Mouse (Mus musculus): Measurements from ENCODE around the gene Ifi27l2b. TPM values are rescaled to one million over a fixed set of nuclear protein-coding genes. Genes with fewer than 3 reads are reported as not detected.

The Ifi27l2b gene
- polyA plus RNA-seq, 1 experiment: 0.19 TPM

DNA sequence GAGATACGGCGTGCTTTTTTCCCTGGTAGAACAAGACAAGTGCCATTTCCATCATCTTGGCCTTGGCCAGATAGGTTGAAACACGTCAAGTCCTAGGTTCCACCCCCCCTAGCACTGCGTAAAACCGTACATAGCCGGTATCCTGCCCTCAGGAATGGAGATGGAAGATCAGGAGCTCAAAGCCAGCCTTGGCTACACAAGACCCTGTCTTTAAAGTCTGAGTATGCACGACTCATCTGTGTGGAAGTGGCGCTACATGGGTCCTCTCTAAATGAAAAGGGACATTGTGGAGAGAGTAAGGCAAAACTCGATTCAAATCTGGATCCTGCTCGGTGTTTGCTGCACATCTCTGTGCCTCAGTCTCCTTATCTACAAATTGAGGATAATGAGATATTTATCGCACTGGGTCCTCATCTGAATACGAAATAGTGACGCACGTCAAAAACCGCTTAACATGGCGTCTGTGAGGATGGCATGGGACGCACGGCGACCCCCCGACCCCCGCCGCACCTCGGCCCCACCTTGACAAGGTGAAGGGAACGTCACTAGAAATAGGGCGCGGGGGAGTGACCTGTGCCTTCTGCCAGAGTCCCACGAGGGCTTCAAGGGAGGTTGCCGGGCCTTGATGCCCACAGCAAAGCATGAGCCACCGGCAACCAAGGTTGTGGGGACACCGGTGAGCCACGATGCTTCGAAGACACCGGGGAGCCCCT, 31.9 kb downstream of the Ifi27l2b start:
- H3K4me1 ChIP-seq (ENCODE audit: control insufficient read depth, insufficient read depth, low read length): peaks cover 10% of the 10 kb centered on the region
- peak overlapping the region; percentile 85 for H3K4me3 ChIP-seq (ENCODE audit: insufficient read depth, low read depth, low read length)
- no peak for DNase-seq
- 7% methylated on average over 33 of the region's 33 CpGs for WGBS
- TF ChIP-seq CTCF (conservative IDR thresholded peaks at IDR 0.05; ENCODE audit: insufficient read depth, insufficient read length, low read depth, low read length) (no peak), POLR2A (IDR thresholded peaks at IDR 0.05; ENCODE audit: low read depth, low read length) (no peak)
- no peaks in the 10 kb centered on the region; the same call in 1 of the 2 replicates for H3K36me3 ChIP-seq (ENCODE audit: control insufficient read depth, insufficient read depth, low read length)
- H3K27ac ChIP-seq (ENCODE audit: insufficient read depth, low read depth, low read length): peak overlapping the region; percentile 19; the same call in 1 of the 2 replicates
- H3K27me3 ChIP-seq (replicated peaks; ENCODE audit: control insufficient read depth, insufficient read depth, low read length): no peaks in the 10 kb centered on the region

DNA sequence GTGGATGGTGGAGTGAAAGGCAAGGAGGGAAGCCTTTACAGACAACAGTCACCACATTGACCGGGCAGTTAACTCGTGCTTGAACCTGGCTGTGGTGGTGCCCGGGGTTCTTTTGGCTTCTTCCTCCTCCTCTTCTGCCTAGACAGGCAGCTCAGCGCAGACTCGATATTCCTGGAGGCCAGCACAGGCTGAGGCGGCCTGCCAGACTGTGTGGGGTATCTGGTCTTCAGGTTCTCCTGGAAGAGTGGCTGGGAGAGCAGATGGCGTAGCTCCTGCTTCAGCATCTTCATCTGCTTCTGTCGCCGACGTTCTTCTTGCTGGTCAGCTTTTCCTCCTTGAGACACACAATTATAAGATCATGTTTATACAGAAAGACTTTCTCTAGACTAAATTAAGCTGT, 48.9 kb downstream of the Ifi27l2b start:
- Histone ChIP-seq H3K27me3 (replicated peaks; ENCODE audit: control insufficient read depth, insufficient read depth, low read length) (no peaks in the 10 kb centered on the region), H3K4me3 (ENCODE audit: insufficient read depth, low read depth, low read length) (no peak overlapping the region), H3K4me1 (ENCODE audit: control insufficient read depth, insufficient read depth, low read length) (no peaks in the 10 kb centered on the region), H3K27ac (ENCODE audit: insufficient read depth, low read depth, low read length) (no peak overlapping the region), H3K36me3 (ENCODE audit: control insufficient read depth, insufficient read depth, low read length) (0 out of 2 replicates have a peak, but pooled peaks cover 2% of the 10 kb centered on the region)
- DNase-seq: no peak
- TF ChIP-seq CTCF (conservative IDR thresholded peaks at IDR 0.05; ENCODE audit: insufficient read depth, insufficient read length, low read depth, low read length) (no peak), POLR2A (IDR thresholded peaks at IDR 0.05; ENCODE audit: low read depth, low read length) (no peak)
- WGBS: 90% methylated on average over 10 of the region's 10 CpGs

DNA sequence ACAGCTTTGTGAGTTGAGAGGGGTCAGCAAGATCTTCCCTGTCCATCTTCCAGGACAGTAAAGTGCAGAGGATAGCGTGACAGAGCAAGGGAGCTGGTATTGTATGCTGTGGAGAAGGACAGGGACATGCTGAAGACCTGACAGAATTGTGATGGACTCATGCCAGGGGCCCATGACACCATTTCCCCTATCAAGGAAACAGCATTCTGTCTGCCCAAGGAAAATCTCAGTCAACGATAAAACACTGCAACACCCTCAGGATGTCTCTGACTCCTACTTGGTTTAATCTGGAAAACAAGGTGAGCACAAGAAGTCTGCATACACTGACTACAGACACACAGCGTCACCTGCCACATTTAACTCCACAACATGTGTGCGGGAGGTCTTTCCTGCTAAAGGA, 49.3 kb downstream of the Ifi27l2b start, which contains the start of gene 9330161L09Rik:
Gene 9330161L09Rik (minus strand): TSS at position 101 of the 400 bp plus-strand sequence.
- no peak within 1 kb of the TSS for H3K4me3 ChIP-seq (ENCODE audit: insufficient read depth, low read depth, low read length)
- 87% methylated on average over 4 of the region's 4 CpGs for WGBS
- no peak for DNase-seq
- 0 out of 2 replicates have a peak, but pooled peaks cover 2% of the 10 kb centered on the region for H3K36me3 ChIP-seq (ENCODE audit: control insufficient read depth, insufficient read depth, low read length)
- TF ChIP-seq CTCF (conservative IDR thresholded peaks at IDR 0.05; ENCODE audit: insufficient read depth, insufficient read length, low read depth, low read length) (no peak), POLR2A (IDR thresholded peaks at IDR 0.05; ENCODE audit: low read depth, low read length) (no peak)
- H3K4me1 ChIP-seq (ENCODE audit: control insufficient read depth, insufficient read depth, low read length): no peaks in the 10 kb centered on the region
- H3K27ac ChIP-seq (ENCODE audit: insufficient read depth, low read depth, low read length): no peak within 1 kb of the TSS
- no peaks in the 10 kb centered on the region for H3K27me3 ChIP-seq (replicated peaks; ENCODE audit: control insufficient read depth, insufficient read depth, low read length)

DNA sequence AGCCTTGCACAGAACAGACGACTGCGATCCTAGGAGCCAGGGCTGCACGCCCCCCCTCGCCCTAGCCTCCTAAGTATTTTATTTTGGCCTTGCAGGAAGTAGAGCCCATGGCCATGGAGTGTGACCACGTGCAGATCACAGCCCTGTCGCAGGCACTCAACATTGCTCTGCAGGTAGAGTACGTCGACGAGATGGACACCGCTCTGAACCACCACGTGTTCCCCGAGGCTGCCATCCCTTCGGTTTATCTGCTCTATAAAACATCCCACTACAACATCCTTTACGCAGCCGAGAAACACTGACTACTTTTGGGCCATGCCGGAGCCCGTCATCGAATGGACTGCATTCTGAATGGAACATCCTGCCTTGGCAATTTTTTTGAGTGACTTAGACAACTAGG, 52.9 kb downstream of the Ifi27l2b start:
- TF ChIP-seq CTCF (conservative IDR thresholded peaks at IDR 0.05; ENCODE audit: insufficient read depth, insufficient read length, low read depth, low read length) (no peak), POLR2A (IDR thresholded peaks at IDR 0.05; ENCODE audit: low read depth, low read length) (no peak)
- H3K27me3 ChIP-seq (replicated peaks; ENCODE audit: control insufficient read depth, insufficient read depth, low read length): no peaks in the 10 kb centered on the region
- no peaks in the 10 kb centered on the region for H3K36me3 ChIP-seq (ENCODE audit: control insufficient read depth, insufficient read depth, low read length)
- H3K4me1 ChIP-seq (ENCODE audit: control insufficient read depth, insufficient read depth, low read length): no peaks in the 10 kb centered on the region
- no peak for DNase-seq
- 83% methylated on average over 18 of the region's 18 CpGs for WGBS
- no peak overlapping the region for H3K27ac ChIP-seq (ENCODE audit: insufficient read depth, low read depth, low read length)
- H3K4me3 ChIP-seq (ENCODE audit: insufficient read depth, low read depth, low read length): no peak overlapping the region

Other genes starting within 250 kb of the Ifi27l2b start
- gene Prima1, start 215.1 kb downstream of the Ifi27l2b start, polyA plus RNA-seq (2012; rRNA removed): 6.5 and 6.6 TPM in 2 replicates
- gene Fam181a, start 146.2 kb downstream of the Ifi27l2b start, polyA plus RNA-seq (2012; rRNA removed): 0.05 and 0.08 TPM in 2 replicates
- 6.7 and 10.7 TPM in 2 replicates for gene Asb2, start 101.2 kb downstream of the Ifi27l2b start, polyA plus RNA-seq (2012; rRNA removed)
- gene Otub2, start 68.5 kb downstream of the Ifi27l2b start, polyA plus RNA-seq (2012; rRNA removed): 3.9 and 4.0 TPM in 2 replicates
- 0.81 and 0.88 TPM in 2 replicates for gene 9330161L09Rik, start 49.4 kb downstream of the Ifi27l2b start, polyA plus RNA-seq (2012; rRNA removed)
- gene Ddx24, start 31.4 kb downstream of the Ifi27l2b start, polyA plus RNA-seq (2012; rRNA removed): 37.5 and 41.9 TPM in 2 replicates
- 320 and 355 TPM in 2 replicates for gene Ifi27, start 23.0 kb downstream of the Ifi27l2b start, polyA plus RNA-seq (2012; rRNA removed)
- gene Ifi27l2a, start 13.5 kb downstream of the Ifi27l2b start, polyA plus RNA-seq (2012; rRNA removed): 427 and 428 TPM in 2 replicates
- 0.99 and 1.0 TPM in 2 replicates for gene Ppp4r4, start 75.1 kb upstream of the Ifi27l2b start, polyA plus RNA-seq (2012; rRNA removed)
- gene Serpina10, start 174.2 kb upstream of the Ifi27l2b start, polyA plus RNA-seq (2012; rRNA removed): 1.5 TPM in 2 replicates
- 0.58 and 0.81 TPM in 2 replicates for gene Serpina6, start 200.0 kb upstream of the Ifi27l2b start, polyA plus RNA-seq (2012; rRNA removed)
- gene Serpina16, start 218.9 kb upstream of the Ifi27l2b start, polyA plus RNA-seq (2012; rRNA removed): not detected in 2 replicates
- 214 and 308 TPM in 2 replicates for gene Serpina1f, start 238.3 kb upstream of the Ifi27l2b start, polyA plus RNA-seq (2012; rRNA removed)

All from kidney, adult 2 months (tissue).